Mouse (Mus musculus) forebrain, embryonic 14.5 days (tissue): ENCODE results near the gene Tap1. TPM values are rescaled to one million over a fixed set of nuclear protein-coding genes. Genes with fewer than 3 reads are reported as not detected.

Experiments used
- ATAC-seq: fragments of 200-750 bp; cut with Nextera tagmentation; 2 replicates; pipeline ENCODE4 v1.8.0; 2017; ENCODE audit warnings: mild to moderate bottlenecking, moderate library complexity
- DNase-seq: peaks from one replicate; pipeline ENCODE4 v3.0.0-alpha.2; 2015; ENCODE audit warnings: low spot score
- H3K27ac ChIP-seq: fragments of 300-500 bp; sonication (generic); 2 replicates; pipeline ENCODE4 v1.5.1; 2014; ENCODE audit warnings: low read depth, mild to moderate bottlenecking, control low read depth, low read length, moderate library complexity
- H3K27me3 ChIP-seq: fragments of 300-500 bp; sonication (generic); replicated peaks from 2 replicates; pipeline ENCODE4 v1.6.1; 2014; ENCODE audit warnings: low read length, control low read depth, mixed read lengths; ENCODE audit not compliant: control insufficient read depth, insufficient read depth
- H3K36me3 ChIP-seq: fragments of 300-500 bp; sonication (generic); 2 replicates; pipeline ENCODE4 v1.6.1; 2014; ENCODE audit warnings: low read length, control low read depth; ENCODE audit not compliant: control insufficient read depth, insufficient read depth
- H3K4me1 ChIP-seq: fragments of 300-500 bp; sonication (generic); 2 replicates; pipeline ENCODE4 v1.6.1; 2014; ENCODE audit warnings: antibody characterized with exemption, low read length, control low read depth; ENCODE audit not compliant: control insufficient read depth, insufficient read depth
- H3K4me2 ChIP-seq: fragments of 300-500 bp; sonication (generic); 2 replicates; pipeline ENCODE4 v1.6.1; 2014; ENCODE audit warnings: mild to moderate bottlenecking, control low read depth, low read length
- H3K4me3 ChIP-seq: fragments of 300-500 bp; sonication (generic); 2 replicates; pipeline ENCODE4 v1.5.1; 2014; ENCODE audit warnings: low read depth, low read length, control low read depth
- H3K9ac ChIP-seq: fragments of 300-500 bp; sonication (generic); 2 replicates; pipeline ENCODE4 v1.6.1; 2014; ENCODE audit warnings: mild to moderate bottlenecking, low read length, control low read depth, moderate library complexity
- H3K9me3 ChIP-seq: fragments of 300-500 bp; sonication (generic); replicated peaks from 2 replicates; pipeline ENCODE4 v1.6.1; 2016; ENCODE audit warnings: low read length, control low read depth, mixed read lengths; ENCODE audit not compliant: control insufficient read depth
- WGBS: fragments of 180-500 bp; shearing (Covaris S2); extraction: QIAGEN DNeasy Blood & Tissue Kit; methylation state at CpG from one replicate; pipeline ENCODE4 v1.1.7; 2014; 5-methylcytosine and 5-hydroxymethylcytosine counted together
- polyA plus RNA-seq: library from polyadenylated mRNA; unstranded; fragments of >200 nt; fragmentation: Nextera tagmentation; extraction: Ambion mirVana; gene quantifications from 2 replicates; pipeline ENCODE4 v1.2.1, GENCODE M21; 2014

Tap1 gene
- 1.1 and 1.2 TPM in 2 replicates for polyA plus RNA-seq

- H3K36me3 ChIP-seq, result no peaks in the 10 kb centered on the region
- no peaks in the 10 kb centered on the region for H3K9me3 ChIP-seq
- H3K27me3 ChIP-seq, result peaks cover 36% of the 10 kb centered on the region
- H3K27ac ChIP-seq, result no peak within 1 kb of the TSS
- H3K9ac ChIP-seq, result peak within 1 kb of the TSS; percentile 61
- H3K4me1 ChIP-seq, result peaks cover 9% of the 10 kb centered on the region
- peak within 1 kb of the TSS; percentile 78 for H3K4me2 ChIP-seq
- WGBS, result under 1% methylated on average over 46 of the region's 46 CpGs
- peak within 1 kb of the TSS; percentile 39 for H3K4me3 ChIP-seq
- ATAC-seq, result peak; percentile 98
- peak; percentile 96 for DNase-seq
These were observed at the start of gene Tap1, which contains the start of gene Psmb9 for GRCm38 (mm10) chr17:34187261-34187916. Gene Tap1, plus strand, starts transcription at chr17:34187553. Gene Psmb9, minus strand, starts transcription at chr17:34187764.

- H3K36me3 ChIP-seq, result no peaks in the 10 kb centered on the region
- no peaks in the 10 kb centered on the region for H3K4me1 ChIP-seq
- peaks cover 41% of the 10 kb centered on the region for H3K27me3 ChIP-seq
- no peak overlapping the region for H3K4me2 ChIP-seq
- H3K9me3 ChIP-seq, result no peaks in the 10 kb centered on the region
- H3K27ac ChIP-seq, result no peak overlapping the region
- H3K4me3 ChIP-seq, result no peak overlapping the region
- ATAC-seq (no peak), DNase-seq (no peak)
- no peak overlapping the region for H3K9ac ChIP-seq
- WGBS, result 75% methylated on average over 7 of the region's 7 CpGs
These were observed 49.8 kb upstream of the Tap1 start for GRCm38 (mm10) chr17:34137601-34138000.

- Histone ChIP-seq H3K4me3 (no peak overlapping the region), H3K4me1 (no peaks in the 10 kb centered on the region), H3K36me3 (no peaks in the 10 kb centered on the region), H3K9me3 (no peaks in the 10 kb centered on the region), H3K9ac (no peak overlapping the region), H3K27me3 (peaks cover 41% of the 10 kb centered on the region), H3K4me2 (no peak overlapping the region), H3K27ac (no peak overlapping the region)
- DNase-seq, result no peak
- WGBS, result 74% methylated on average over 7 of the region's 7 CpGs
- no peak for ATAC-seq
These were observed 48.7 kb upstream of the Tap1 start for GRCm38 (mm10) chr17:34138655-34139054.

GRCm38 (mm10) chr17:34139416-34139815 lies 47.9 kb upstream of the Tap1 start:
- H3K4me2 ChIP-seq, result peak overlapping the region; percentile 46
- ATAC-seq, result no peak
- peak overlapping the region; percentile 21; the same call in 1 of the 2 replicates for H3K9ac ChIP-seq
- peaks cover 41% of the 10 kb centered on the region for H3K27me3 ChIP-seq
- no peak overlapping the region for H3K27ac ChIP-seq
- H3K4me3 ChIP-seq, result peak overlapping the region; percentile 14
- no peaks in the 10 kb centered on the region for H3K9me3 ChIP-seq
- 1% methylated on average over 16 of the region's 16 CpGs for WGBS
- peak; percentile 38 for DNase-seq
- no peaks in the 10 kb centered on the region for H3K36me3 ChIP-seq
- H3K4me1 ChIP-seq, result no peaks in the 10 kb centered on the region

GRCm38 (mm10) chr17:34140240-34140639 lies 47.1 kb upstream of the Tap1 start:
- Histone ChIP-seq H3K27ac (no peak overlapping the region), H3K9me3 (no peaks in the 10 kb centered on the region), H3K4me1 (no peaks in the 10 kb centered on the region), H3K4me3 (no peak overlapping the region), H3K27me3 (peaks cover 41% of the 10 kb centered on the region), H3K9ac (no peak overlapping the region), H3K4me2 (no peak overlapping the region), H3K36me3 (no peaks in the 10 kb centered on the region)
- no peak for ATAC-seq
- WGBS, result 14% methylated on average over 5 of the region's 5 CpGs
- no peak for DNase-seq

- H3K4me3 ChIP-seq, result no peak overlapping the region
- no peaks in the 10 kb centered on the region for H3K36me3 ChIP-seq
- no peak for ATAC-seq
- H3K9ac ChIP-seq, result no peak overlapping the region
- H3K4me2 ChIP-seq, result no peak overlapping the region
- peaks cover 41% of the 10 kb centered on the region for H3K27me3 ChIP-seq
- no peak for DNase-seq
- H3K4me1 ChIP-seq, result no peaks in the 10 kb centered on the region
- no peak overlapping the region for H3K27ac ChIP-seq
- 47% methylated on average over 4 of the region's 4 CpGs for WGBS
- H3K9me3 ChIP-seq, result no peaks in the 10 kb centered on the region
These were observed 45.9 kb upstream of the Tap1 start for GRCm38 (mm10) chr17:34141448-34141847.

GRCm38 (mm10) chr17:34142456-34143010 lies 44.8 kb upstream of the Tap1 start:
- H3K9ac ChIP-seq, result no peak overlapping the region
- DNase-seq, result no peak
- H3K9me3 ChIP-seq, result no peaks in the 10 kb centered on the region
- H3K27me3 ChIP-seq, result peaks cover 38% of the 10 kb centered on the region
- no peaks in the 10 kb centered on the region for H3K4me1 ChIP-seq
- WGBS, result 90% methylated on average over 7 of the region's 7 CpGs
- H3K36me3 ChIP-seq, result no peaks in the 10 kb centered on the region
- no peak overlapping the region for H3K27ac ChIP-seq
- no peak overlapping the region for H3K4me3 ChIP-seq
- ATAC-seq, result no peak
- no peak overlapping the region for H3K4me2 ChIP-seq

- WGBS, result 41% methylated on average over 7 of the region's 7 CpGs
- H3K9ac ChIP-seq, result no peak within 1 kb of the TSS
- no peaks in the 10 kb centered on the region for H3K36me3 ChIP-seq
- no peaks in the 10 kb centered on the region for H3K4me1 ChIP-seq
- peaks cover 35% of the 10 kb centered on the region for H3K27me3 ChIP-seq
- DNase-seq (no peak), ATAC-seq (no peak)
- no peaks in the 10 kb centered on the region for H3K9me3 ChIP-seq
- no peak within 1 kb of the TSS for H3K27ac ChIP-seq
- H3K4me2 ChIP-seq, result no peak within 1 kb of the TSS
- H3K4me3 ChIP-seq, result no peak within 1 kb of the TSS
These were observed 44.3 kb upstream of the Tap1 start, which contains the start of gene H2-DMb2 for GRCm38 (mm10) chr17:34143033-34143432. Gene H2-DMb2, plus strand, starts transcription at chr17:34143307.

GRCm38 (mm10) chr17:34143461-34143860 lies 43.9 kb upstream of the Tap1 start:
- DNase-seq, result no peak
- Histone ChIP-seq H3K27me3 (peaks cover 31% of the 10 kb centered on the region), H3K4me3 (no peak overlapping the region), H3K4me1 (no peaks in the 10 kb centered on the region), H3K9ac (no peak overlapping the region), H3K27ac (no peak overlapping the region), H3K36me3 (no peaks in the 10 kb centered on the region), H3K4me2 (no peak overlapping the region), H3K9me3 (no peaks in the 10 kb centered on the region)
- 68% methylated on average over 5 of the region's 5 CpGs for WGBS
- no peak for ATAC-seq
